Mouse (Mus musculus): Measurements from ENCODE around the gene Teddm2.

DNA sequence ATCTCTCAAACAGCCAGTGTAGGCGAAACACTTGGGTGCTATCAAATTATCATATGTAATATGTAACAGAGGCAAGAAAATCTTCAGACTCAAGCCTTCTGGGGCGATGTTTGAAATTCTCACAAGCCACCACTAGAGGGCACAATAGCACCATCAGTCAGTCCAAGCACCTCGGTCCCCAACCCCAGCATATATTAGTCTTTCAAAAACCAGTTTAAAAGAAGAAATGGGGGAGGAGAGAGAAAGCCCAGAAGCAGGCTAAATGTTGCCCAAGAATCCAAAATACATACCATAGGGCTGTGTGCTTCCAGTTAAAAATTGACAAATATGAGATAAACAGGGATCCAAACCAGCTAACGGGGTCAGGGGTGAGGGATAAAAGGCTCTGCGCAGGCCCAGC is 5.0 kb downstream of the Teddm2 start:
- TF ChIP-seq POLR2A (IDR thresholded peaks at IDR 0.05; ENCODE audit: control insufficient read depth, low read depth, low read length) = no peak
- peak; percentile 70; the same call in 1 of the 2 replicates for TF ChIP-seq CTCF (IDR thresholded peaks at IDR 0.05; ENCODE audit: control insufficient read depth, insufficient read depth, insufficient replicate concordance, low read depth, low read length)

Data from testis, adult 2 months (tissue).